Mouse (Mus musculus) megakaryocyte, embryonic 14.5 days (primary cell): ENCODE measurements around the gene Gpank1.

Experiments used
- FLI1 ChIP-seq: IDR thresholded peaks from 2 replicates; pipeline ENCODE4 v1.6.1; 2012; ENCODE audit warnings: low read length, inconsistent platforms, mixed read lengths
- GATA1 ChIP-seq: IDR thresholded peaks from 3 replicates; pipeline ENCODE4 v1.6.1; 2012; ENCODE audit warnings: mixed read lengths, low read length, inconsistent platforms, borderline replicate concordance

GRCm38 (mm10) chr17:35156461-35157200, 35.4 kb downstream of the Gpank1 start:
- TF ChIP-seq GATA1 (no peak), FLI1 (no peak)
